Mouse (Mus musculus) cerebellum, adult 2 months (tissue): ENCODE data around the gene Csad. TPM values are rescaled to one million over a fixed set of nuclear protein-coding genes. Genes with fewer than 3 reads are reported as not detected.
"Not testable (repeated sequence)": the region's sequence is repeated elsewhere in the genome, so short reads cannot be mapped to it uniquely, and the experiment has no call there.

Experiments
- DNase-seq, 2 experiments: peaks; one replicate each; pipeline ENCODE4 v3.0.0; 2021
- H3K27ac ChIP-seq: fragments of 200-500 bp; 2 replicates; pipeline ENCODE4 v1.5.1; 2012; ENCODE audit warnings: low read length, control low read depth, inconsistent platforms; ENCODE audit not compliant: insufficient read depth
- H3K27me3 ChIP-seq: fragments of 200-500 bp; 2 replicates; pipeline ENCODE4 v1.6.1; 2012; ENCODE audit warnings: inconsistent platforms, mild to moderate bottlenecking, low read length, moderate library complexity; ENCODE audit not compliant: control insufficient read depth, insufficient read depth
- H3K4me1 ChIP-seq: fragments of 200-500 bp; 2 replicates; pipeline ENCODE4 v1.6.1; 2011; ENCODE audit warnings: low read length; ENCODE audit not compliant: control insufficient read depth, insufficient read depth
- H3K4me3 ChIP-seq: fragments of 200-500 bp; replicated peaks from 2 replicates; pipeline ENCODE3; 2011; ENCODE audit warnings: mild to moderate bottlenecking, low read depth, low read length, control low read depth; ENCODE audit not compliant: insufficient read depth
- CTCF ChIP-seq: fragments of 200-500 bp; IDR thresholded peaks from 2 replicates; pipeline ENCODE4 v1.5.1; 2011; ENCODE audit warnings: low read depth, mild to moderate bottlenecking, control low read depth, low read length, moderate library complexity, borderline replicate concordance; ENCODE audit not compliant: insufficient read depth
- POLR2A ChIP-seq: fragments of 200-500 bp; IDR thresholded peaks from 2 replicates; pipeline ENCODE4 v1.6.1; 2011; ENCODE audit warnings: low read length, control low read depth, borderline replicate concordance; ENCODE audit not compliant: insufficient read depth
- WGBS: fragments of 180-500 bp; shearing (Covaris S2); methylation state at CpG from one replicate; pipeline ENCODE4 v1.1.7; 2018; 5-methylcytosine and 5-hydroxymethylcytosine counted together
- polyA plus RNA-seq: library from polyadenylated mRNA; depleted of rRNA; stranded (reverse); fragments of >200 nt; gene quantifications from 2 replicates; pipeline ENCODE4 v1.2.3, GENCODE M21; 2012

Csad gene
- polyA plus RNA-seq, 1 experiment: 53.0 TPM

DNA sequence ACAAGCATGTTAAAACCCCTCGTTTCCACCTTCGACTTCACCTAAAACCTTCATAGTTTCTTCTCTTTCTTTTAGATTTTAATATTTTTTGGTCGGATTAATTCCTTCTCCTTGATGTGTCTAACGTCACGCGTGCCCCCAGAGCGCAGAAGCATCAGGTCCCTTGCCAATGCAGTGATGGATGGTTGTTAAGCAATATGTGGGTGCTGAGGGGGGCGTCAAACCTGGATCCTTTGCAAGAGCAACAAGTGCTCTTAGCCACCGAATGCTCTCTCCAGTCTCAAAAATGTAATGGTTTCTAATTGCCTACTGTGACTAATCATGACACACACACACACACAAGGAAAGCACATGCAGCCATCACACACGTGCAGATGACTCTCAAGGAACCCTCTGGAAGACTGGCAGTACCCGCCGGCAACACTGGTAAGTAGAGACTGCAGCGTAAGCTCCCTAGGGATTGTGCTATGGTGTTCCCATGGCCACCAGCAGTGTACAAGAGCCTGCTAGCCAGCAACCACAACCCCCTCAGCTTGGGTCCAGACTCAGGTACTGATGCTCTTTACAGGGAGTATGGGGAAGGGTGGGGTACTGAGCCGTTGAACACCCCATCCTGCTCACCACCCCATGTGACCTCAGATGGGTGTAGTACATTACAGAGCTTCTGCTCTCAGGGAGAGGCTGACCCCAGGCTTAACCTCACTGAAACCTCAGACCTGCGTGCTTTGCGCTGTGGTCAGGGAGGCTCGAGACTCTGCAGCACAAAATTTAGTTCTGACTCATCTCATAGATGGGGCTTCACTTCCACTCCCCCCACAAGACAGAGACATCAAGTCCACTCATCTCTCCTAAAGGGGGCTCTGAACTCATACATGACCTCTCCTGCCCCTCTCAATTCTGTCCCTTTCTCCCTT, 26.1 kb upstream of the Csad start:
- no peak overlapping the region for H3K27ac ChIP-seq

DNA sequence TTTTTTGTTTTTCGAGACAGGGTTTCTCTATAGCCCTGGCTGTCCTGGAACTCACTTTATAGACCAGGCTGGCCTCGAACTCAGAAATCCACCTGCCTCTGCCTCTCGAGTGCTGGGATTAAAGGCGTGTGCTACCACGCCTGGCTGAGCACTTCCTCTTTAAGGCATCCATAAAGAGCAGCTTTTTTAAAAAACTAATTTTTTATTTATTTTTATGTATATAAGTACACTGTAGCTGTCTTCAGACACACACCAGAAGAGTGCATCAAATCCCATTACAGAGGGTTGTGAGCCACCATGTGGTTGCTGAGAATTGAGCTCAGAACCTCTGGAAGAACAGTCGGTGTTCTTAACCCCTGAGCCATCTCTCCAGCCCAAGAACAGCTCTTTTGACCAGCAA, 21.1 kb upstream of the Csad start:
- WGBS: 89% methylated on average over 6 of the region's 6 CpGs
- DNase-seq, H3K27ac ChIP-seq, H3K4me3 ChIP-seq, H3K4me1 ChIP-seq, H3K27me3 ChIP-seq: not testable (repeated sequence)

More for the DNA sequence above, 26.1 kb upstream of the Csad start:
- DNase-seq: no peak
- no peak for TF ChIP-seq POLR2A
- TF ChIP-seq CTCF: no peak
- Histone ChIP-seq H3K4me1 (peaks cover 7% of the 10 kb centered on the region), H3K27me3 (no peaks in the 10 kb centered on the region), H3K4me3 (peak overlapping the region; percentile 35)
- WGBS: 83% methylated on average over 17 of the region's 17 CpGs

DNA sequence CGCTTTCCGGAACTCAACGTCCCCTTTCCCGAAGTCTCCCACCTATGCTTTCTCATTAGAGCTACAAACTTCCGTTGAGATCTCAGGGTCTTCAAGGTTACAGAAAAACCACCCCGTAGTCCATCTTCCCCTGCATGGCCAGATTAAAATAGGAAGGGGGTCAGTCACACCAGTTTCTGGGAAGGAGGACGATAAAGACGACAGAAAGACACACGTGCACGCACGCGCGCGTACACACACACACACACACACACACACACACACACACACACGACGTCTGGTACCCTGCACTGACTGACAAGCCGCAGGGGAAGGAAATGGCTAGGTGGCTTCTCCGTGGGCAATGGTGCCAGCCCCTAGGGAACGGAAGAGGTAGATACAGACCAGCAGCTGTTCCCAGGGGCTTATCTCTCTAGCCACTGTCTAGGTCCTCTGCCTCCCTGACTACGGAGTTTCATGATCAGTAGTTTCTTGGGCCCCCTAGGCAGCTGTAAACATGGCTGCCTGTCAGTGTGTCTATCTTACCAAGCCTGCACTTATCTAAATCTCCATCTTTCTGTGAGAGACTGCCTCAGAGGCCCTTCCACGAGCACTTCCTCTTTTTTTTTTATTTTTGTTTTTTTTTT, 20.6 kb upstream of the Csad start:
- H3K27me3 ChIP-seq: no peaks in the 10 kb centered on the region
- H3K4me3 ChIP-seq: peak overlapping the region; percentile 71
- TF ChIP-seq CTCF (no peak), POLR2A (no peak)
- DNase-seq: no peak
- H3K27ac ChIP-seq: no peak overlapping the region
- H3K4me1 ChIP-seq: peaks cover 2% of the 10 kb centered on the region
- WGBS: 25% methylated on average over 21 of the region's 21 CpGs

GRCm38 (mm10) chr15:102224186-102224991, 19.9 kb upstream of the Csad start:
- 2% methylated on average over 43 of the region's 43 CpGs for WGBS
- TF ChIP-seq POLR2A (no peak), CTCF (peak; percentile 76)
- H3K27me3 ChIP-seq: no peaks in the 10 kb centered on the region
- no peak overlapping the region for H3K27ac ChIP-seq
- DNase-seq: peak; percentile 83 to 87
- H3K4me1 ChIP-seq: peaks cover 2% of the 10 kb centered on the region
- H3K4me3 ChIP-seq: peak overlapping the region; percentile 71

DNA sequence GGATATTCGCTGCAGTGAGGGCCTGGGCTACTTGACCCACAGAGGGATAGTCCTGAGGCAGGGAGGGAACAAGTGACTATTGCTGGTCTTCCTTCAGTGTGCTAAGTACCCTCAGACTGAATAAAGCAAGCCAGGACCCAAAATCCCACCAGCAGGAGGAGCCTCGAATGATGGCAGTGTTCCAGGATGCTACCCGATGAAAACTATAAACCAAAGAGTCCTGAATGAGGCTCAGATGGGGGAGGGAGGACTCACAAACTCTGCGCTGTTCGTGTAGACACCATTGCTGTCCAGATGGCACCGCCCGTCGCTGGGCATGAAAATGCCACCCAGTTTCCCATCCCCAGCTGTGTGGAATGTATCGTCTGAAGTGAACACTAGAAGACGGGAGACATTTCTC, 17.9 kb upstream of the Csad start:
- H3K27me3 ChIP-seq: no peaks in the 10 kb centered on the region
- H3K27ac ChIP-seq: no peak overlapping the region
- no peak for DNase-seq
- WGBS: 40% methylated on average over 10 of the region's 10 CpGs
- H3K4me1 ChIP-seq: peaks cover 2% of the 10 kb centered on the region
- TF ChIP-seq POLR2A: no peak
- TF ChIP-seq CTCF: no peak
- no peak overlapping the region for H3K4me3 ChIP-seq

GRCm38 (mm10) chr15:102217325-102217724, 12.8 kb upstream of the Csad start:
- no peak for DNase-seq
- no peak overlapping the region for H3K4me3 ChIP-seq
- WGBS: 66% methylated on average over 7 of the region's 7 CpGs
- no peaks in the 10 kb centered on the region for H3K4me1 ChIP-seq
- TF ChIP-seq POLR2A: no peak
- TF ChIP-seq CTCF: no peak
- H3K27me3 ChIP-seq: no peaks in the 10 kb centered on the region
- H3K27ac ChIP-seq: no peak overlapping the region

GRCm38 (mm10) chr15:102216459-102217228, 12.1 kb upstream of the Csad start:
- 71% methylated on average over 16 of the region's 16 CpGs for WGBS
- H3K27ac ChIP-seq: no peak overlapping the region

More at GRCm38 (mm10) chr15:102216459-102217228, 12.1 kb upstream of the Csad start:
- Histone ChIP-seq H3K4me1 (no peaks in the 10 kb centered on the region), H3K27me3 (no peaks in the 10 kb centered on the region), H3K4me3 (no peak overlapping the region)
- no peak for TF ChIP-seq CTCF
- DNase-seq: no peak
